Mouse (Mus musculus) erythroblast, embryonic 14.5 days (primary cell): ENCODE data around the gene Cntn5. TPM values are rescaled to one million over a fixed set of nuclear protein-coding genes. Genes with fewer than 3 reads are reported as not detected.

ENCODE experiments used
- H3K27me3 ChIP-seq: 2 replicates; pipeline ENCODE4 v1.6.1; 2012; ENCODE audit warnings: inconsistent platforms; ENCODE audit not compliant: control insufficient read depth
- H3K36me3 ChIP-seq: 2 replicates; pipeline ENCODE4 v1.6.1; 2012; ENCODE audit warnings: mild to moderate bottlenecking, inconsistent platforms; ENCODE audit not compliant: control insufficient read depth
- H3K4me1 ChIP-seq: 2 replicates; pipeline ENCODE4 v1.6.1; 2012; ENCODE audit warnings: inconsistent platforms; ENCODE audit not compliant: control insufficient read depth
- H3K4me3 ChIP-seq: replicated peaks from 2 replicates; pipeline ENCODE3; 2012; ENCODE audit warnings: moderate library complexity, mild to moderate bottlenecking, inconsistent platforms
- H3K9me3 ChIP-seq: 2 replicates; pipeline ENCODE4 v1.6.1; 2012; ENCODE audit warnings: low read length, inconsistent platforms, mixed read lengths; ENCODE audit not compliant: control insufficient read depth
- GATA1 ChIP-seq: IDR thresholded peaks from 2 replicates; pipeline ENCODE4 v1.6.1; 2012; ENCODE audit warnings: low read length, inconsistent platforms, mixed read lengths
- TAL1 ChIP-seq: IDR thresholded peaks from 3 replicates; pipeline ENCODE4 v1.6.1; 2012; ENCODE audit warnings: low read length, inconsistent platforms, mixed read lengths
- polyA plus RNA-seq: library from polyadenylated mRNA; stranded (reverse); fragments of >175 nt; gene quantifications from 2 replicates; pipeline ENCODE4 v1.2.3, GENCODE M21; 2012

Cntn5 gene
- polyA plus RNA-seq, 1 experiment: not detected

GRCm38 (mm10) chr9:10665756-10666155 lies 238.8 kb downstream of the Cntn5 start:
- no peaks in the 10 kb centered on the region for H3K9me3 ChIP-seq
- TF ChIP-seq TAL1 (no peak), GATA1 (no peak)
- no peaks in the 10 kb centered on the region for H3K36me3 ChIP-seq
- no peaks in the 10 kb centered on the region for H3K27me3 ChIP-seq
- no peaks in the 10 kb centered on the region for H3K4me1 ChIP-seq
- H3K4me3 ChIP-seq: no peak overlapping the region

- no peaks in the 10 kb centered on the region for H3K27me3 ChIP-seq
- no peaks in the 10 kb centered on the region for H3K4me1 ChIP-seq
- H3K36me3 ChIP-seq: no peaks in the 10 kb centered on the region
- no peak for TF ChIP-seq TAL1
- TF ChIP-seq GATA1: no peak
- no peaks in the 10 kb centered on the region for H3K9me3 ChIP-seq
- no peak overlapping the region for H3K4me3 ChIP-seq
These were observed 241.5 kb downstream of the Cntn5 start for GRCm38 (mm10) chr9:10663101-10663500.

GRCm38 (mm10) chr9:10659478-10659877 lies 245.1 kb downstream of the Cntn5 start:
- H3K9me3 ChIP-seq: no peaks in the 10 kb centered on the region
- no peaks in the 10 kb centered on the region for H3K4me1 ChIP-seq
- no peaks in the 10 kb centered on the region for H3K36me3 ChIP-seq
- H3K27me3 ChIP-seq: no peaks in the 10 kb centered on the region
- TF ChIP-seq TAL1 (no peak), GATA1 (no peak)
- no peak overlapping the region for H3K4me3 ChIP-seq

DNA sequence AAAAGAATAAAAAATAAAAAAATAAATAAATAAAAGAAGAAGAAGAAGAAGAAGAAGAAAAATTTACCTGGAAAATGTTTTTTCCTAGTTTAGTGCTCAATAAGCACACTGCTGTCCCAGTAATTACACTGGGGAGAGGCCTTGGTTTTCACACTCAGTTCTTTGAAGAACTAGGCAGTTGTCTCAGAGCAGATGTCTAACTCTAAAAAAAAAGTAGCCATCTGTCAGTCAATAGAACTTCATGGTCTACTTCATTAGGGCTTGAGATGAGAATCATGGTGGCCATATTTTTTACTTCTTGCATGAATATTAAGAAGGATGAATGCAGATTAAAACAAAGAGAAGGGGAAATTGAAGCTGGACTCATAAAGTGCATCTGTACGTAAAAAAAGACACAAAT lies 246.5 kb downstream of the Cntn5 start:
- TF ChIP-seq TAL1: no peak
- TF ChIP-seq GATA1: no peak
- Histone ChIP-seq H3K4me1 (no peaks in the 10 kb centered on the region), H3K4me3 (no peak overlapping the region), H3K9me3 (no peaks in the 10 kb centered on the region), H3K27me3 (no peaks in the 10 kb centered on the region), H3K36me3 (no peaks in the 10 kb centered on the region)

- Histone ChIP-seq H3K4me3 (no peak overlapping the region), H3K4me1 (no peaks in the 10 kb centered on the region)
- TF ChIP-seq TAL1 (no peak), GATA1 (no peak)
These were observed 247.3 kb downstream of the Cntn5 start for GRCm38 (mm10) chr9:10657144-10657748.

GRCm38 (mm10) chr9:10650632-10651031 lies 253.9 kb downstream of the Cntn5 start:
- Histone ChIP-seq H3K27me3 (no peaks in the 10 kb centered on the region), H3K4me1 (no peaks in the 10 kb centered on the region), H3K9me3 (no peaks in the 10 kb centered on the region), H3K4me3 (no peak overlapping the region), H3K36me3 (no peaks in the 10 kb centered on the region)
- TF ChIP-seq TAL1 (no peak), GATA1 (no peak)

More at GRCm38 (mm10) chr9:10657144-10657748, 247.3 kb downstream of the Cntn5 start:
- Histone ChIP-seq H3K27me3 (no peaks in the 10 kb centered on the region), H3K36me3 (no peaks in the 10 kb centered on the region), H3K9me3 (no peaks in the 10 kb centered on the region)

DNA sequence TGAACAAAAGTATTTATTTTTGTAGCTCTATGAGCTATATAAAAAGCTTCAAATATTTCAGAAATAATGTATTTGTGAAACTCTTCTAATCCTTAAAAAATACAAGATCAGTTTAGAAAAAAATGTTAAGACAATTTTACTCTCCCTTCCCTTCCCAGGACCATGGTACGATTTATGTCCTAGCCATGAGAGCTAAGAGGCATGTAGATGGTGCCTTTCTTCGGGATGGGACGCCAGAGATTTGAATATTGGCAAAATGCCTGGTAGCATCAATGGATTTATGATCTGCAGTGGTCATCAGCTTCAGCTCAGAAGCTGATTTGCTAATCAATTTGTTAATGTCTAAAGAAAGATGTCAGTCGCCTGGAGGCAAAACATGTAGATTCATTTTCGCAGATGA lies 258.6 kb downstream of the Cntn5 start:
- H3K4me1 ChIP-seq: no peaks in the 10 kb centered on the region
- TF ChIP-seq TAL1 (no peak), GATA1 (no peak)
- H3K27me3 ChIP-seq: no peaks in the 10 kb centered on the region
- no peaks in the 10 kb centered on the region for H3K36me3 ChIP-seq
- H3K9me3 ChIP-seq: no peaks in the 10 kb centered on the region
- no peak overlapping the region for H3K4me3 ChIP-seq

GRCm38 (mm10) chr9:10645045-10645830 lies 259.3 kb downstream of the Cntn5 start:
- no peak for TF ChIP-seq TAL1
- Histone ChIP-seq H3K36me3 (no peaks in the 10 kb centered on the region), H3K4me1 (no peaks in the 10 kb centered on the region), H3K4me3 (no peak overlapping the region), H3K9me3 (no peaks in the 10 kb centered on the region), H3K27me3 (no peaks in the 10 kb centered on the region)

DNA sequence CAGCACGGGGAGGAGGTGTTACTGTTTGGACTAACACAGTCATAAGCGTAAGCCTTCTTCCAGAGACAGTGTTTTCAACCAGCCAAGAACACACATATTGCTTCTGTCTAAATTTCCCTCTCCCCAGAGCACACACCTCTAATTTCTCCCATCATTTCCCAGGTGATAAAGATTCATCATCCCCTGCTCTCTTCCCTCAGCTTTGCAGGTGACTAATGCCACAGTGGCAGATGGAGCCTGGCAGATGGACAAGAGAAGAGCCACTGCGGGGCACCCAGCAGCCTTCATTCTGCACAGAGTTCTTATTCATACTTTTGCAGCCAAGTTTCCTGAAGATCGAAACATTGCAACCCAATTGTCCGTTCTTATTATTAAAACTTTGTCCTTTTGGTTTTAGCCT lies 286.5 kb downstream of the Cntn5 start:
- TF ChIP-seq TAL1 (no peak), GATA1 (no peak)
- Histone ChIP-seq H3K9me3 (no peaks in the 10 kb centered on the region), H3K4me1 (no peaks in the 10 kb centered on the region), H3K36me3 (no peaks in the 10 kb centered on the region), H3K27me3 (no peaks in the 10 kb centered on the region), H3K4me3 (no peak overlapping the region)
